Mouse (Mus musculus) embryonic facial prominence, embryonic 12.5 days (tissue): Measurements from ENCODE around the gene Shisa2. TPM values are rescaled to one million over a fixed set of nuclear protein-coding genes. Genes with fewer than 3 reads are reported as not detected.

Experiments used
- ATAC-seq: fragments of 200-750 bp; cut with Nextera tagmentation; 2 replicates; pipeline ENCODE4 v1.8.0; 2017; ENCODE audit not compliant: insufficient number of reproducible peaks, insufficient read depth, low FRiP score, low TSS enrichment
- H3K27ac ChIP-seq: fragments of 300-500 bp; sonication (generic); 2 replicates; pipeline ENCODE4 v1.5.1; 2016; ENCODE audit warnings: mild to moderate bottlenecking
- H3K27me3 ChIP-seq: fragments of 300-500 bp; sonication (generic); 2 replicates; pipeline ENCODE4 v1.6.1; 2016; ENCODE audit warnings: mild to moderate bottlenecking, moderate library complexity
- H3K36me3 ChIP-seq: fragments of 300-500 bp; sonication (generic); 2 replicates; pipeline ENCODE4 v1.6.1; 2016; ENCODE audit warnings: mild to moderate bottlenecking
- H3K4me1 ChIP-seq: fragments of 300-500 bp; sonication (generic); 2 replicates; pipeline ENCODE4 v1.6.1; 2016
- H3K4me2 ChIP-seq: fragments of 300-500 bp; sonication (generic); replicated peaks from 2 replicates; pipeline ENCODE4 v1.6.1; 2016; ENCODE audit warnings: mild to moderate bottlenecking, moderate library complexity
- H3K4me3 ChIP-seq: fragments of 300-500 bp; sonication (generic); 2 replicates; pipeline ENCODE4 v1.5.1; 2016; ENCODE audit warnings: mild to moderate bottlenecking
- H3K9ac ChIP-seq: fragments of 300-500 bp; sonication (generic); 2 replicates; pipeline ENCODE4 v1.6.1; 2016; ENCODE audit warnings: mild to moderate bottlenecking, moderate library complexity
- H3K9me3 ChIP-seq: fragments of 300-500 bp; sonication (generic); 2 replicates; pipeline ENCODE4 v1.6.1; 2016; ENCODE audit warnings: mild to moderate bottlenecking, moderate library complexity
- WGBS: fragments of 180-500 bp; shearing (Covaris S2); methylation state at CpG from one replicate; pipeline ENCODE4 v1.1.7; 2016; 5-methylcytosine and 5-hydroxymethylcytosine counted together
- polyA plus RNA-seq: library from polyadenylated mRNA; unstranded; fragments of >200 nt; fragmentation: Nextera tagmentation; extraction: Ambion mirVana; gene quantifications from 2 replicates; pipeline ENCODE4 v1.2.1, GENCODE M21; 2016

Shisa2 gene
- polyA plus RNA-seq, result 51.7 and 54.8 TPM in 2 replicates

GRCm38 (mm10) chr14:59625158-59625805, at the start of gene Shisa2:
Gene Shisa2 (plus strand): TSS chr14:59625308.
- peak within 1 kb of the TSS; percentile 85 for H3K9ac ChIP-seq
- no peaks in the 10 kb centered on the region for H3K9me3 ChIP-seq
- under 1% methylated on average over 65 of the region's 65 CpGs for WGBS
- peaks cover 9% of the 10 kb centered on the region for H3K36me3 ChIP-seq
- peaks cover 24% of the 10 kb centered on the region for H3K4me1 ChIP-seq
- peaks cover 23% of the 10 kb centered on the region for H3K27me3 ChIP-seq
- peak; percentile 73 for ATAC-seq
- peak within 1 kb of the TSS; percentile 86 for H3K27ac ChIP-seq
- H3K4me2 ChIP-seq, result peak within 1 kb of the TSS; percentile 85
- peak within 1 kb of the TSS; percentile 67 for H3K4me3 ChIP-seq

- Histone ChIP-seq H3K4me1 (no peaks in the 10 kb centered on the region), H3K27me3 (no peaks in the 10 kb centered on the region), H3K27ac (no peak overlapping the region), H3K4me2 (no peak overlapping the region), H3K4me3 (no peak overlapping the region), H3K9ac (no peak overlapping the region), H3K9me3 (no peaks in the 10 kb centered on the region), H3K36me3 (peaks cover 25% of the 10 kb centered on the region)
- 86% methylated on average over 5 of the region's 5 CpGs for WGBS
- no peak for ATAC-seq
These were observed 48.7 kb upstream of the Shisa2 start for GRCm38 (mm10) chr14:59576385-59576784.

GRCm38 (mm10) chr14:59590614-59591013, 34.5 kb upstream of the Shisa2 start:
- no peak for ATAC-seq
- no peak overlapping the region for H3K27ac ChIP-seq
- no peaks in the 10 kb centered on the region for H3K27me3 ChIP-seq
- H3K9ac ChIP-seq, result no peak overlapping the region
- peaks cover 43% of the 10 kb centered on the region for H3K36me3 ChIP-seq
- no peak overlapping the region for H3K4me3 ChIP-seq
- 78% methylated on average over 1 of the region's 1 CpGs for WGBS
- H3K4me1 ChIP-seq, result no peaks in the 10 kb centered on the region
- H3K4me2 ChIP-seq, result no peak overlapping the region
- no peaks in the 10 kb centered on the region for H3K9me3 ChIP-seq

- peaks cover 31% of the 10 kb centered on the region for H3K36me3 ChIP-seq
- 69% methylated on average over 8 of the region's 8 CpGs for WGBS
- H3K27ac ChIP-seq, result no peak overlapping the region
- peaks cover 5% of the 10 kb centered on the region; the same call in 1 of the 2 replicates for H3K4me1 ChIP-seq
- H3K4me2 ChIP-seq, result no peak overlapping the region
- no peak overlapping the region for H3K9ac ChIP-seq
- H3K27me3 ChIP-seq, result no peaks in the 10 kb centered on the region
- H3K4me3 ChIP-seq, result no peak overlapping the region
- ATAC-seq, result no peak
- no peaks in the 10 kb centered on the region for H3K9me3 ChIP-seq
These were observed 33.2 kb upstream of the Shisa2 start for GRCm38 (mm10) chr14:59591901-59592300.

GRCm38 (mm10) chr14:59592593-59592992, 32.5 kb upstream of the Shisa2 start:
- H3K9me3 ChIP-seq, result no peaks in the 10 kb centered on the region
- no peak overlapping the region for H3K9ac ChIP-seq
- no peak overlapping the region for H3K27ac ChIP-seq
- no peak overlapping the region for H3K4me3 ChIP-seq
- H3K4me1 ChIP-seq, result peaks cover 9% of the 10 kb centered on the region; the same call in 1 of the 2 replicates
- H3K36me3 ChIP-seq, result peaks cover 31% of the 10 kb centered on the region
- WGBS, result 94% methylated on average over 3 of the region's 3 CpGs
- H3K4me2 ChIP-seq, result no peak overlapping the region
- no peaks in the 10 kb centered on the region for H3K27me3 ChIP-seq
- no peak for ATAC-seq

GRCm38 (mm10) chr14:59594988-59595387, 30.1 kb upstream of the Shisa2 start:
- Histone ChIP-seq H3K9ac (no peak overlapping the region), H3K4me1 (peaks cover 9% of the 10 kb centered on the region; the same call in 1 of the 2 replicates), H3K9me3 (no peaks in the 10 kb centered on the region), H3K36me3 (peaks cover 11% of the 10 kb centered on the region), H3K4me3 (no peak overlapping the region), H3K27ac (no peak overlapping the region), H3K27me3 (no peaks in the 10 kb centered on the region), H3K4me2 (no peak overlapping the region)
- no peak for ATAC-seq
- WGBS, result 93% methylated on average over 3 of the region's 3 CpGs

GRCm38 (mm10) chr14:59597398-59598259, 27.5 kb upstream of the Shisa2 start, which contains the start of gene Cdadc1:
Gene Cdadc1 (minus strand): TSS chr14:59597959.
- 0 out of 2 replicates have a peak within 1 kb of the TSS, but pooled peaks have one; percentile 46 for H3K27ac ChIP-seq
- peaks cover 9% of the 10 kb centered on the region; the same call in 1 of the 2 replicates for H3K4me1 ChIP-seq
- H3K27me3 ChIP-seq, result no peaks in the 10 kb centered on the region
- WGBS, result under 1% methylated on average over 47 of the region's 48 CpGs
- no peaks in the 10 kb centered on the region for H3K9me3 ChIP-seq
- peak within 1 kb of the TSS; percentile 82 for H3K9ac ChIP-seq
- H3K4me2 ChIP-seq, result peak within 1 kb of the TSS; percentile 97
- ATAC-seq, result peak; percentile 89
- H3K4me3 ChIP-seq, result peak within 1 kb of the TSS; percentile 89
- H3K36me3 ChIP-seq, result 0 out of 2 replicates have a peak, but pooled peaks cover 4% of the 10 kb centered on the region

- Histone ChIP-seq H3K4me3 (peak overlapping the region; percentile 89), H3K4me2 (peak overlapping the region; percentile 97), H3K4me1 (peaks cover 9% of the 10 kb centered on the region; the same call in 1 of the 2 replicates), H3K36me3 (0 out of 2 replicates have a peak, but pooled peaks cover 4% of the 10 kb centered on the region), H3K27ac (0 out of 2 replicates have a peak overlapping the region, but pooled peaks have one; percentile 46), H3K9ac (peak overlapping the region; percentile 82), H3K9me3 (no peaks in the 10 kb centered on the region), H3K27me3 (no peaks in the 10 kb centered on the region)
- ATAC-seq, result peak; percentile 60; the same call in 1 of the 2 replicates
- WGBS, result 5% methylated on average over 8 of the region's 8 CpGs
These were observed 26.9 kb upstream of the Shisa2 start for GRCm38 (mm10) chr14:59598260-59598627.

- Histone ChIP-seq H3K4me1 (no peaks in the 10 kb centered on the region), H3K27ac (no peak overlapping the region), H3K9ac (no peak overlapping the region), H3K9me3 (no peaks in the 10 kb centered on the region), H3K4me3 (no peak overlapping the region), H3K27me3 (no peaks in the 10 kb centered on the region), H3K4me2 (no peak overlapping the region), H3K36me3 (no peaks in the 10 kb centered on the region)
- no peak for ATAC-seq
- WGBS, result 74% methylated on average over 5 of the region's 5 CpGs
These were observed 21.0 kb upstream of the Shisa2 start for GRCm38 (mm10) chr14:59604002-59604645.

- Histone ChIP-seq H3K27me3 (no peaks in the 10 kb centered on the region), H3K9me3 (no peaks in the 10 kb centered on the region), H3K36me3 (no peaks in the 10 kb centered on the region), H3K27ac (no peak overlapping the region), H3K4me1 (no peaks in the 10 kb centered on the region), H3K4me2 (no peak overlapping the region), H3K9ac (no peak overlapping the region), H3K4me3 (no peak overlapping the region)
- ATAC-seq, result no peak
- WGBS, result 22% methylated on average over 5 of the region's 5 CpGs
These were observed 19.3 kb upstream of the Shisa2 start for GRCm38 (mm10) chr14:59605671-59606353.

GRCm38 (mm10) chr14:59607021-59607420, 18.1 kb upstream of the Shisa2 start:
- no peak overlapping the region for H3K4me3 ChIP-seq
- no peaks in the 10 kb centered on the region for H3K9me3 ChIP-seq
- no peak overlapping the region for H3K9ac ChIP-seq
- WGBS, result 33% methylated on average over 3 of the region's 3 CpGs
- no peak for ATAC-seq
- no peaks in the 10 kb centered on the region for H3K4me1 ChIP-seq
- no peaks in the 10 kb centered on the region for H3K36me3 ChIP-seq
- H3K4me2 ChIP-seq, result no peak overlapping the region
- no peaks in the 10 kb centered on the region for H3K27me3 ChIP-seq
- H3K27ac ChIP-seq, result no peak overlapping the region
